Mouse (Mus musculus): ENCODE measurements around the gene Pigq. TPM values are rescaled to one million over a fixed set of nuclear protein-coding genes. Genes with fewer than 3 reads are reported as not detected.

Gene Pigq
- polyA plus RNA-seq, 1 experiment: 46.3 TPM

DNA sequence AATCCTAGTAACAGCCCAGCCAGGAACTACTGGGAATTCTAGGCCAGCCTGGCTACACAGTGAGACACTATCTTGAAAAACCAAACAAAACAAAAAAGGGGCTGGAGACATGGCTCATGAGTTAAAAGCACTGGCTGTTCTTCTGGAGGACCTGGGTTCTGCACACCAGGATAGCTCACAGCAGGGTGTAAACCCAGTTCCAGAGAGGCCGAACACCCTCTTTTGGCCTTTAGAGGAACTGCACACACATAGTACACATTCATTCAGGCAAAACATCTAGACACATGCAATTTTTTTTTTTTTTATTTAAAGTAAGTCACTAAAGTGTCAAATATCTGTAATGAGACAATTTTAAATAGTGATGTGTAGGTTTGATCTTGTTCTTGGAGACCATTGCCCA lies 44.5 kb downstream of the Pigq start:
- no peak overlapping the region for H3ac ChIP-seq (ENCODE audit: control insufficient read depth, insufficient read length)
- no peak overlapping the region for H3K4me2 ChIP-seq (ENCODE audit: low read depth)
- no peak for TF ChIP-seq POLR2A (IDR thresholded peaks at IDR 0.05; ENCODE audit: insufficient read length, low read depth)
- no peak for TF ChIP-seq MYOD1 (IDR thresholded peaks at IDR 0.05; ENCODE audit: control insufficient read depth in 1 of 3, insufficient read length in 2 of 3, low read depth in 2 of 3)
- TF ChIP-seq SRF (IDR thresholded peaks at IDR 0.05; ENCODE audit: control insufficient read depth, insufficient read length, low read depth): no peak
- no peak for TF ChIP-seq REST (IDR thresholded peaks at IDR 0.05; ENCODE audit: insufficient read depth, insufficient read length)
- TF ChIP-seq MAX (IDR thresholded peaks at IDR 0.05; ENCODE audit: low read depth): no peak
- TF ChIP-seq TCF12 (IDR thresholded peaks at IDR 0.05; ENCODE audit: insufficient read depth, poor library complexity, severe bottlenecking): no peak
- no peak for TF ChIP-seq CEBPB (IDR thresholded peaks at IDR 0.05; ENCODE audit: insufficient read depth, poor library complexity, severe bottlenecking)
- H3K27me3 ChIP-seq (ENCODE audit: control insufficient read depth, insufficient read depth, insufficient read length): no peaks in the 10 kb centered on the region
- H3K4me3 ChIP-seq: no peak overlapping the region
- H3K79me2 ChIP-seq (ENCODE audit: control insufficient read depth, insufficient read depth): peaks cover 14% of the 10 kb centered on the region
- peaks cover 7% of the 10 kb centered on the region for H3K36me3 ChIP-seq (ENCODE audit: control insufficient read depth, insufficient read depth)

DNA sequence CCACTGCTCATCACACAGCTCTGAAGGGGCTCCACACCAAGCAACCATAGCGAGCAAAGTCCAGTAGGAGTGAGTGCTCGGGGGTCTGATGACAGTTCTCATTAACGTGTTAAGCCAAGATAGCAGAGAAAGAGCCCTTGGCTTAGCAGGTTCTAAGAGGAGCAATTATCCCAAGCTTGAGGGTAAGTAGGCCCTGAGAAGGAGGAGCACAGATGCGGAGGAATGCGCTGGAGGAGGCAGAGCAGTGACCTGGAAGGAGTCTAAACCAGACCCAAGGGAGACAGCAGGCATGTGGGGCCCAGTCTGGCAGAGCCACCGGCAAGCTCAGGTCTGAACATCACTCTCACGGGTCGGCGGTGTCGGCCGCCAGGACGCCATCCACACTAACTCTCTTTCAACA lies 48.8 kb downstream of the Pigq start:
- H3ac ChIP-seq (ENCODE audit: control insufficient read depth, insufficient read length): no peak overlapping the region
- no peak overlapping the region for H3K4me2 ChIP-seq (ENCODE audit: low read depth)
- H3K36me3 ChIP-seq (ENCODE audit: control insufficient read depth, insufficient read depth): peaks cover 7% of the 10 kb centered on the region
- TF ChIP-seq CEBPB (IDR thresholded peaks at IDR 0.05; ENCODE audit: insufficient read depth, poor library complexity, severe bottlenecking) (no peak), TCF3 (IDR thresholded peaks at IDR 0.05; ENCODE audit: insufficient read length, low read depth) (no peak), POLR2A (IDR thresholded peaks at IDR 0.05; ENCODE audit: insufficient read length, low read depth) (no peak), TCF12 (IDR thresholded peaks at IDR 0.05; ENCODE audit: insufficient read depth, poor library complexity, severe bottlenecking) (no peak), USF1 (IDR thresholded peaks at IDR 0.05; ENCODE audit: low read depth) (no peak), REST (IDR thresholded peaks at IDR 0.05; ENCODE audit: insufficient read depth, insufficient read length) (no peak), MAX (IDR thresholded peaks at IDR 0.05; ENCODE audit: low read depth) (no peak), MYOD1 (IDR thresholded peaks at IDR 0.05; ENCODE audit: control insufficient read depth in 1 of 3, insufficient read length in 2 of 3, low read depth in 2 of 3) (no peak), MYOG (IDR thresholded peaks at IDR 0.05; ENCODE audit: control insufficient read depth in 1 of 3, insufficient read depth in 1 of 3, insufficient read length in 2 of 3, low read depth in 2 of 3) (no peak), POLR2AphosphoS2 (IDR thresholded peaks at IDR 0.05; ENCODE audit: insufficient read length, low read depth) (no peak), SRF (IDR thresholded peaks at IDR 0.05; ENCODE audit: control insufficient read depth, insufficient read length, low read depth) (no peak), E2F4 (IDR thresholded peaks at IDR 0.05; ENCODE audit: insufficient read depth) (no peak)
- H3K4me3 ChIP-seq: no peak overlapping the region
- no peaks in the 10 kb centered on the region for H3K27me3 ChIP-seq (ENCODE audit: control insufficient read depth, insufficient read depth, insufficient read length)
- peaks cover 1% of the 10 kb centered on the region for H3K79me2 ChIP-seq (ENCODE audit: control insufficient read depth, insufficient read depth)

DNA sequence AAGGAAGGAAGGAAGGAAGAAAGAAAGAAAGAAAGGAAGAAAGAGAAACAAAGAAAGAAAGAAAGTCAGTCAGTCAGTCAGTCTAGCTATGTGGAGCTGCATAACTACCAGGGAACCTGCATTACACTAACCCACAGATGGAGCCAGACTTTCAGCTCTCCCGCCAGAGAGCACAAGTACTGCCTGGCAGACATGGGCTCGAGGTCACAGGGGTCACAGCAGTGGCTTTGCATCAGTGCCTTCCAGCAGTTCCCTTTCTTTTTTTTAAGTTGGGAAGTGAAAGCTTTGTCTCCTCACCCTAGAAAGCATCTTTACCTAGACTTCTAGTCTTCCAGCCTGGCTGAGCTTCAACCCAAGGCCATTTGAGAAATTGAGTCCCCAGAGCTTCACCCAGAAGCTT lies 49.3 kb downstream of the Pigq start:
- Histone ChIP-seq H3K27me3 (ENCODE audit: control insufficient read depth, insufficient read depth, insufficient read length) (no peaks in the 10 kb centered on the region), H3ac (ENCODE audit: control insufficient read depth, insufficient read length) (no peak overlapping the region), H3K36me3 (ENCODE audit: control insufficient read depth, insufficient read depth) (peaks cover 7% of the 10 kb centered on the region), H3K79me2 (ENCODE audit: control insufficient read depth, insufficient read depth) (no peaks in the 10 kb centered on the region), H3K4me3 (no peak overlapping the region), H3K4me2 (ENCODE audit: low read depth) (no peak overlapping the region)
- no peak for TF ChIP-seq SRF (IDR thresholded peaks at IDR 0.05; ENCODE audit: control insufficient read depth, insufficient read length, low read depth)
- TF ChIP-seq USF1 (IDR thresholded peaks at IDR 0.05; ENCODE audit: low read depth): no peak
- no peak for TF ChIP-seq TCF3 (IDR thresholded peaks at IDR 0.05; ENCODE audit: insufficient read length, low read depth)
- no peak for TF ChIP-seq MAX (IDR thresholded peaks at IDR 0.05; ENCODE audit: low read depth)
- no peak for TF ChIP-seq MYOD1 (IDR thresholded peaks at IDR 0.05; ENCODE audit: control insufficient read depth in 1 of 3, insufficient read length in 2 of 3, low read depth in 2 of 3)
- TF ChIP-seq CEBPB (IDR thresholded peaks at IDR 0.05; ENCODE audit: insufficient read depth, poor library complexity, severe bottlenecking): no peak
- no peak for TF ChIP-seq TCF12 (IDR thresholded peaks at IDR 0.05; ENCODE audit: insufficient read depth, poor library complexity, severe bottlenecking)
- no peak for TF ChIP-seq MYOG (IDR thresholded peaks at IDR 0.05; ENCODE audit: control insufficient read depth in 1 of 3, insufficient read depth in 1 of 3, insufficient read length in 2 of 3, low read depth in 2 of 3)
- no peak for TF ChIP-seq E2F4 (IDR thresholded peaks at IDR 0.05; ENCODE audit: insufficient read depth)
- no peak for TF ChIP-seq POLR2AphosphoS2 (IDR thresholded peaks at IDR 0.05; ENCODE audit: insufficient read length, low read depth)
- no peak for TF ChIP-seq POLR2A (IDR thresholded peaks at IDR 0.05; ENCODE audit: insufficient read length, low read depth)

DNA sequence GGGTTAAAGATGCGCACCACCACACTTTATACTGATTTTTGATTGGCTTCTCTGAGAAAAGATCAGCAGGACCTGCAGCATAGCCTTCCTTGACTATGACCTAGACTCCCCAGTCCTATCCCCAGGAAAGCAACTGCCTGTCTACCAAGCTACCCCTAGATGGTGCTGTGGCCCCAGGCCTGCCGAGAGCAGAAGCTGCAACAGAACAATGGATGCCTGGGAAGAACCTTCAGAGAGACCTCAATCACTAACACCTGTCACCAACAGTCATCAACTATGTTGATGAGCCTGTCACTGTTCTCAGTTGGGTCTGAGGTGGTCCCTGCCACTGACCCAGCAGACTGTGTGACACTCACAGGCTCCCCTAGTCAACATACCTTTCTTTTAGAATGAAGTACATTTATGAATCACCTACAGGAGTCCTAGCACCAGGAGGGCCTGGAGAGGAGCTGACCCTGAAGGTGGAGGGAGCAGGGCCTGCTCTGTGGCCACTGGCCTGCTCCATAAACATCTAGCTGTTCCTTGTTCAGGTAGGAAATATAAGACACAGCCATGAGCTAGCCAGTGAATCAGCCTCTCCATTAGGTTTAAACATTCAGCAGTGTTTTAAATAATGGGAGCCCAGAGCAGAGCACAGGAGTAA lies 50.6 kb downstream of the Pigq start:
- TF ChIP-seq MYOG (IDR thresholded peaks at IDR 0.05; ENCODE audit: control insufficient read depth in 1 of 3, insufficient read depth in 1 of 3, insufficient read length in 2 of 3, low read depth in 2 of 3) (peak in 1 of 3 experiments; percentile 45), MAX (IDR thresholded peaks at IDR 0.05; ENCODE audit: low read depth) (no peak), E2F4 (IDR thresholded peaks at IDR 0.05; ENCODE audit: insufficient read depth) (no peak), TCF3 (IDR thresholded peaks at IDR 0.05; ENCODE audit: insufficient read length, low read depth) (no peak), POLR2A (IDR thresholded peaks at IDR 0.05; ENCODE audit: insufficient read length, low read depth) (no peak), SRF (IDR thresholded peaks at IDR 0.05; ENCODE audit: control insufficient read depth, insufficient read length, low read depth) (no peak), TCF12 (IDR thresholded peaks at IDR 0.05; ENCODE audit: insufficient read depth, poor library complexity, severe bottlenecking) (no peak), MYOD1 (IDR thresholded peaks at IDR 0.05; ENCODE audit: control insufficient read depth in 1 of 3, insufficient read length in 2 of 3, low read depth in 2 of 3) (peak in 2 of 3 experiments; percentile 81 to 83), REST (IDR thresholded peaks at IDR 0.05; ENCODE audit: insufficient read depth, insufficient read length) (no peak), CEBPB (IDR thresholded peaks at IDR 0.05; ENCODE audit: insufficient read depth, poor library complexity, severe bottlenecking) (no peak), POLR2AphosphoS2 (IDR thresholded peaks at IDR 0.05; ENCODE audit: insufficient read length, low read depth) (no peak), USF1 (IDR thresholded peaks at IDR 0.05; ENCODE audit: low read depth) (no peak)
- H3K27me3 ChIP-seq (ENCODE audit: control insufficient read depth, insufficient read depth, insufficient read length): no peaks in the 10 kb centered on the region
- H3K4me3 ChIP-seq: no peak overlapping the region
- H3ac ChIP-seq (ENCODE audit: control insufficient read depth, insufficient read length): no peak overlapping the region
- peaks cover 8% of the 10 kb centered on the region for H3K36me3 ChIP-seq (ENCODE audit: control insufficient read depth, insufficient read depth)
- no peaks in the 10 kb centered on the region for H3K79me2 ChIP-seq (ENCODE audit: control insufficient read depth, insufficient read depth)
- no peak overlapping the region for H3K4me2 ChIP-seq (ENCODE audit: low read depth)

Data from myocyte (in vitro differentiated cells).